Mouse (Mus musculus) forebrain, embryonic 12.5 days (tissue): ENCODE measurements around the gene Pld2. TPM values are rescaled to one million over a fixed set of nuclear protein-coding genes. Genes with fewer than 3 reads are reported as not detected.
"Not testable (repeated sequence)": the region's sequence is repeated elsewhere in the genome, so short reads cannot be mapped to it uniquely, and the experiment has no call there.

Experiments used
- ATAC-seq: fragments of 200-750 bp; cut with Nextera tagmentation; 2 replicates; pipeline ENCODE4 v1.8.0; 2017; ENCODE audit warnings: moderate TSS enrichment; ENCODE audit not compliant: low FRiP score
- H3K27ac ChIP-seq: fragments of 300-500 bp; sonication (generic); 2 replicates; pipeline ENCODE4 v1.5.1; 2016; ENCODE audit warnings: mild to moderate bottlenecking
- H3K27me3 ChIP-seq: fragments of 300-500 bp; sonication (generic); 2 replicates; pipeline ENCODE4 v1.6.1; 2016; ENCODE audit warnings: mild to moderate bottlenecking
- H3K36me3 ChIP-seq: fragments of 300-500 bp; sonication (generic); replicated peaks from 2 replicates; pipeline ENCODE4 v1.6.1; 2016; ENCODE audit warnings: mild to moderate bottlenecking
- H3K4me1 ChIP-seq: fragments of 300-500 bp; sonication (generic); 2 replicates; pipeline ENCODE4 v1.6.1; 2016
- H3K4me2 ChIP-seq: fragments of 300-500 bp; sonication (generic); 2 replicates; pipeline ENCODE4 v1.6.1; 2016; ENCODE audit warnings: mild to moderate bottlenecking, moderate library complexity
- H3K4me3 ChIP-seq: fragments of 300-500 bp; sonication (generic); replicated peaks from 2 replicates; pipeline ENCODE4 v1.5.1; 2016; ENCODE audit warnings: mild to moderate bottlenecking
- H3K9ac ChIP-seq: fragments of 300-500 bp; sonication (generic); 2 replicates; pipeline ENCODE4 v1.6.1; 2016; ENCODE audit warnings: mild to moderate bottlenecking
- H3K9me3 ChIP-seq: fragments of 300-500 bp; sonication (generic); 2 replicates; pipeline ENCODE4 v1.6.1; 2016
- WGBS: fragments of 180-500 bp; shearing (Covaris S2); methylation state at CpG from one replicate; pipeline ENCODE4 v1.1.7; 2016; 5-methylcytosine and 5-hydroxymethylcytosine counted together
- polyA plus RNA-seq: library from polyadenylated mRNA; unstranded; fragments of >200 nt; fragmentation: Nextera tagmentation; extraction: Ambion mirVana; gene quantifications from 2 replicates; pipeline ENCODE4 v1.2.1, GENCODE M21; 2016

Pld2 gene
- polyA plus RNA-seq, 1 experiment from 2014 or later: 4.0 TPM

DNA sequence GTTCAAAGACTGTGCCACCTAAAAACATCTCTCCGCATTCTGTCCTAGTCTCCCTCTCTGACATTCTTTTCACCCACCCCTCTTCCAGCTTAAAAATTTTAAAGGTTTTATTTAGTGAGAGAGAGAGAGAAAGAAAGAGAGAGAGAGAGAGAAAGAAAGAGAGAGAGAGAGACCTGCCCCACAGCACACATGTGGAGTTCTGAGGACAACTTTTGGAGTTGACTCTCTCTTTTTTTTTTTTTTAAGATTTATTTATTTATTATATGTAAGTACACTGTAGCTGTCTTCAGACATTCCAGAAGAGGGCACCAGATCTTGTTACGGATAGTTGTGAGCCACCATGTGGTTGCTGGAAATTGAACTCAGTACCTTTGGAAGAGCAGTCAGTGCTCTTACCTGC is 8.8 kb upstream of the Pld2 start:
- H3K4me3 ChIP-seq, H3K27me3 ChIP-seq, H3K4me1 ChIP-seq, H3K27ac ChIP-seq, H3K9me3 ChIP-seq, ATAC-seq, H3K9ac ChIP-seq, H3K4me2 ChIP-seq: not testable (repeated sequence)
- 86% methylated on average over 2 of the region's 2 CpGs for WGBS
- peaks cover 35% of the 10 kb centered on the region for H3K36me3 ChIP-seq

DNA sequence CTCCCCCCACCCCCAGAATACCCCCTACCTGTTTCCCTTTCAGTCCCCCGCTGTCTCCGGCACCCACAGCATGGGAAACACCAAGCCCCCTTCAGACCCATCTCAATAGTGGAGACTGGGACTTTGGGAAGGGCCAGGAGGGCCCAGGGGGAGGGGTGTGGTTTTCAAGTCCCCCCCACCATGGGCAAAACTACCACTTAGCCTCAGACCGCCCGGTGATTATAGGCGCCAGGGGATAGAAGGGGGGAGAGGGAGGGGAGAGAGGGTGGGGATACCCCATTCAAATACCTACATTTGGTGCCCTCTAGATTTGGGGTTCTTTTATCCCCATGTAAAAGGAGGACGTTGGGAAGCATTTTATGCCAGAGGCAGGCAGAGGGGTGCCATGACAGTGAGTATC is 7.0 kb upstream of the Pld2 start, which contains the start of gene Gm40193:
Gene Gm40193, minus strand, starts transcription at position 101 of the 400 bp plus-strand sequence.
- Histone ChIP-seq H3K9me3 (no peaks in the 10 kb centered on the region), H3K36me3 (peaks cover 18% of the 10 kb centered on the region), H3K27me3 (peaks cover 3% of the 10 kb centered on the region; the same call in 1 of the 2 replicates), H3K4me2 (no peak within 1 kb of the TSS), H3K9ac (no peak within 1 kb of the TSS), H3K4me3 (no peak within 1 kb of the TSS), H3K4me1 (no peaks in the 10 kb centered on the region), H3K27ac (no peak within 1 kb of the TSS)
- no peak for ATAC-seq
- WGBS: 79% methylated on average over 6 of the region's 6 CpGs

DNA sequence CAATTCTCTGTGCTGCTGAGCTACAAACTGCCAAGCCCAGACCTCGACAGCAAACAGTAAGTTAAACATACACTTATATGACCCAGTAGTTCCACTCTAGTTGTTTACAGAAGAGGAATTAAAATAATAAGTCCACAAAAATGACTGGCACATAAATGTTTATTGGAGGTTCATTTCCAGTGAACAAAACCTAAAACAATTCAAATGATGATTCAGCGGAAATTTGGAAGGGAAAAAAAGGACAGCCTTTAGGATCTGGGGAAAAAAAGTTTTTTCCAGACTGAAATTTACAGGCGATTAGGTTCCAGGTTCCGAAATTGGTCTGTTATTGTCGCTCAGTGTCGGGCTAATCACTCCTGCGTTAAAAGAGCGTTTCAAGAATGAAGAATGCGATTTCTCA is 441 bp upstream of the Pld2 start:
- Histone ChIP-seq H3K4me1 (peaks cover 12% of the 10 kb centered on the region), H3K4me2 (peak overlapping the region; percentile 92), H3K9me3 (no peaks in the 10 kb centered on the region), H3K27me3 (peaks cover 26% of the 10 kb centered on the region), H3K9ac (peak overlapping the region; percentile 59; the same call in 1 of the 2 replicates), H3K27ac (no peak overlapping the region), H3K4me3 (peak overlapping the region; percentile 56), H3K36me3 (no peaks in the 10 kb centered on the region)
- no peak for ATAC-seq
- 16% methylated on average over 9 of the region's 9 CpGs for WGBS

DNA sequence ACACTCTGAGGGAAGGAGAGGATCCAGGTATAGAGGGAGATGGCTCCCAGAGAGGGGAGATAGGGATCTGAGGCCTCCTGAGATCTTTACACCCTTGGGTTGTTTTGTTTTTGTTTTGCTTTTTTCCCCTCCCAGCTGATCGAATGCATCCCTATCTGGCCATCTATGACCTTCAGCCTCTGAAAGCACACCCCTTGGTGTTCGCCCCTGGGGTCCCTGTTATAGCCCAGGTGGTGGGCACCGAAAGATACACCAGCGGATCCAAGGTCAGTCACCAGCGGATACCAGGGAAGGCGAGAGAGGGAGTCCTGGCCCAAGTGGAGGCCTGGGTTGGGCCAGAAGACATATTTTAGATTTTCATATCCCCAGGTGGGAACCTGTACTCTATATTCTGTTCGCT is 1.1 kb downstream of the Pld2 start:
- Histone ChIP-seq H3K4me2 (0 out of 2 replicates have a peak overlapping the region, but pooled peaks have one; percentile 92), H3K9me3 (no peaks in the 10 kb centered on the region), H3K4me3 (peak overlapping the region; percentile 56; the same call in 1 of the 2 replicates), H3K27me3 (peaks cover 26% of the 10 kb centered on the region), H3K4me1 (peaks cover 12% of the 10 kb centered on the region), H3K9ac (no peak overlapping the region), H3K27ac (no peak overlapping the region), H3K36me3 (no peaks in the 10 kb centered on the region)
- ATAC-seq: no peak
- WGBS: 88% methylated on average over 7 of the region's 7 CpGs

DNA sequence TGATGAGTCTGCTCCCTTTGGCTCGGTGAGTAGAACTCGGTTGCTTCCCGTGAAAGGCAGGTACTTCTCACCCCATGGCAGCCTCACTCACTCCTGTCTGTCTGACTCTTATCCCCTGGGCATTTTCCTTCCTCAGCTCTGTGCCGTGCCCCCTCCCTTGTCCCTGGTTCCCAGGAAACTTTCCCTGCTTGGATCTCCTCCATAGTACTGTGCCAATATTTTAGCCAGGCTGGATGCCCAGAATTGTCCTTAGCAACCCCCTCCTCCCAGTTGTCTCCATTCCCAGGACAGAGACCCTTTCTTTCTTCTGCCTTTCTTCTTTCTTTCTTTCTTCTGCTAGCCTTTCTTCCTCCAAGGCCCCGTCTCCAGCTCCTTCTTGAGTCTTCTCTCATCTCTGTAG is 1.6 kb downstream of the Pld2 start:
- H3K9me3 ChIP-seq: no peaks in the 10 kb centered on the region
- ATAC-seq: no peak
- WGBS: 80% methylated on average over 5 of the region's 5 CpGs
- H3K27me3 ChIP-seq: peaks cover 26% of the 10 kb centered on the region
- H3K4me2 ChIP-seq: no peak overlapping the region
- H3K27ac ChIP-seq: no peak overlapping the region
- H3K4me3 ChIP-seq: no peak overlapping the region
- peaks cover 12% of the 10 kb centered on the region for H3K4me1 ChIP-seq
- H3K9ac ChIP-seq: no peak overlapping the region
- H3K36me3 ChIP-seq: no peaks in the 10 kb centered on the region

DNA sequence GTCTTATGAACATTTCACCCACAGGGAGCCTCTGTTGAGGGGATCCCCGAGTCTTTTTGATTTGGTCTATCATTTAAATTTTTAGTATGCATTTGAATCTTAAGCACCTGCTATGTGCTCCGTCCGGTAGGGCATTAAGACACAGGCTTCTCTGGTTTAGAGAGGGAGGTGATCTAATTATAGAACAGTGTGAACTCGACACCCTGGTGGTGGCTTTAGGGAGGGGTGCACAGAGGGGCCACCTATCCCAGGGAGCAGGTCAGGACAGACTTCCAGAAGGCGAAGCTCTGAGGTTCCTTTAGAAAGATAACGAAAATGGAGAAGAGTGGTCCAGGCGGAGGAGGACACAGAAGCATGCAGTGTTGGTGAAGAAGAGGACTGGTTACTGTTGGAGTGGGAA is 4.6 kb downstream of the Pld2 start:
- no peak for ATAC-seq
- no peak overlapping the region for H3K9ac ChIP-seq
- H3K27ac ChIP-seq: no peak overlapping the region
- H3K27me3 ChIP-seq: peaks cover 23% of the 10 kb centered on the region
- no peaks in the 10 kb centered on the region for H3K9me3 ChIP-seq
- peaks cover 12% of the 10 kb centered on the region for H3K4me1 ChIP-seq
- no peak overlapping the region for H3K4me2 ChIP-seq
- 71% methylated on average over 7 of the region's 7 CpGs for WGBS
- H3K36me3 ChIP-seq: no peaks in the 10 kb centered on the region
- no peak overlapping the region for H3K4me3 ChIP-seq

DNA sequence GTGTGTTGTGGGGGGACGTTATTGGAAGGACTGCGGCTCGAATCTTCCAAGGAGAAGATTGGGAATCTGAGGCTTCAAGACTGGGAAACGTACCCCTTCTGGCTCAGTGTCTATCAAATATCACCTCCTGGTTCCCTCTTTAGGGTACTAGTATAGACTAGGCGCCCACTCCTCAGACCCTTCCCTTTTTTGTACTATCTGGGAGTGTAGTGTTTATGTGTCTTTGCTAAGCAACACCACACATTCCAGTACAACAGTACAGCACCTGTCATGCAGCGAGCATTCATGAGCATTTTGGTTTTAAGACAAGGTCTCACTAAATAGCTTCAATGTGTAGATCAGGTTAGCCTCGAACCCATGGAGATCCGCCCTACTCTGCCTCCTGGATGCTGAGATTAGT is 11.7 kb downstream of the Pld2 start:
- Histone ChIP-seq H3K36me3 (no peaks in the 10 kb centered on the region), H3K9me3 (no peaks in the 10 kb centered on the region), H3K9ac (no peak overlapping the region), H3K27ac (no peak overlapping the region), H3K4me1 (no peaks in the 10 kb centered on the region; the same call in 1 of the 2 replicates), H3K27me3 (no peaks in the 10 kb centered on the region), H3K4me2 (no peak overlapping the region), H3K4me3 (no peak overlapping the region)
- ATAC-seq: no peak
- WGBS: 86% methylated on average over 8 of the region's 8 CpGs

DNA sequence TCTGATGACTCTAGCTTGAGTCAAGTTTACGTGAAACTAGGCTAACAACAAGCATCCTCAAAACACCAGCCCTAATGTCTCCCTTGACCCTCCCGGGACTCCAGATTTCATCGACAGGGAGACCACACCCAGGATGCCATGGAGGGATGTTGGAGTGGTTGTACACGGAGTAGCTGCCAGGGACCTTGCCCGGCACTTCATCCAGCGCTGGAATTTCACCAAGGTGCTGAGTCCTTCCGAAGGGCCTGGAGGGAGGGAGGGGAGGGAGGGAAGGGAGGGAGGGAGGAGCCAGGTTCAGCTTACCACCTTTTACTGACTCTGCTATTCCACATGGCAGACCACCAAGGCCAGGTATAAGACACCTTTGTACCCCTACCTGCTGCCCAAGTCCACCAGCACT is 14.1 kb downstream of the Pld2 start:
- Histone ChIP-seq H3K9me3 (no peaks in the 10 kb centered on the region), H3K9ac (no peak overlapping the region), H3K4me3 (no peak overlapping the region), H3K27ac (no peak overlapping the region), H3K27me3 (no peaks in the 10 kb centered on the region), H3K4me2 (no peak overlapping the region), H3K4me1 (no peaks in the 10 kb centered on the region; the same call in 1 of the 2 replicates), H3K36me3 (no peaks in the 10 kb centered on the region)
- 37% methylated on average over 7 of the region's 7 CpGs for WGBS
- no peak for ATAC-seq

DNA sequence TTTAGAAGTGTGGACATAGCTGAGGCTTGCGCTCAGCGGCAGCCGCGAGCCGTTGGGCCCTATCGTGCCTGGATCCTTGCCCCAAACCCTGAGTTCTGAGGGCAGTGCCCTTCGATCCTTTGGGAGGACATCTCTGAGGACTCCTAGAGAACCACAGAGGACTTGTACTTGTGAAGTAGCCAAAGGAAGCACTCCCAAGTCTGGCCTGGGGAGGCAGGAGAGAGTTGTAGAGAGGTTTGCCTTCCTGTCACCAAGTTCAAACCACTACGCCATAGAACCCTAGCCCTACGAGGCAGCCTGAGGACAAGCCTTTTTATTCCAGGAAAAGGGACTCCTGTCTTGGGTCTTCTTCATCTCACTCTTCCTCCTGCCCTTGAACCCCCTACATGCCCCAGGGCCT is 17.7 kb downstream of the Pld2 start:
- no peak for ATAC-seq
- 88% methylated on average over 9 of the region's 9 CpGs for WGBS
- no peak overlapping the region for H3K9ac ChIP-seq
- no peaks in the 10 kb centered on the region for H3K36me3 ChIP-seq
- peaks cover 8% of the 10 kb centered on the region for H3K4me1 ChIP-seq
- no peaks in the 10 kb centered on the region for H3K9me3 ChIP-seq
- H3K4me3 ChIP-seq: no peak overlapping the region
- no peak overlapping the region for H3K4me2 ChIP-seq
- H3K27ac ChIP-seq: no peak overlapping the region
- no peaks in the 10 kb centered on the region for H3K27me3 ChIP-seq

DNA sequence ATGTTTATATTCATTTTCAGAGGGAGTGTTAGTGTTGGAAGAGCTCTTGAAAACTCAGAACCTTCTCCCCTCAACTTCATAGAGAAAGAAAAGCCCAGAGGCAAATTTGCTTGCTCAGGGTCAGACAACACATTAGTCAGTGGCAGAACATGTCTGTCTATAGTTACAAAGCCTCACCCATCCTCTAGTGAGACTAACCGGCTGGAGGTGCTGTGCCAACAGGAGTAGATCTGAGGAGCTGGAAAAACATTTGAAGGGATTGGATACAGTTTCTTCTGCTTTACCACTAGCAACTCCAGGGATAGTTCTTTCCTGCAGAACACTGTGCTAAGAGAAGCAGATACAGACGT is 22.0 kb downstream of the Pld2 start:
- Histone ChIP-seq H3K9ac (peak overlapping the region; percentile 82), H3K27ac (peak overlapping the region; percentile 84), H3K9me3 (no peaks in the 10 kb centered on the region), H3K4me3 (peak overlapping the region; percentile 81), H3K4me1 (peaks cover 40% of the 10 kb centered on the region), H3K36me3 (no peaks in the 10 kb centered on the region), H3K27me3 (no peaks in the 10 kb centered on the region), H3K4me2 (peak overlapping the region; percentile 96)
- no peak for ATAC-seq
- WGBS: 3% methylated on average over 2 of the region's 2 CpGs

DNA sequence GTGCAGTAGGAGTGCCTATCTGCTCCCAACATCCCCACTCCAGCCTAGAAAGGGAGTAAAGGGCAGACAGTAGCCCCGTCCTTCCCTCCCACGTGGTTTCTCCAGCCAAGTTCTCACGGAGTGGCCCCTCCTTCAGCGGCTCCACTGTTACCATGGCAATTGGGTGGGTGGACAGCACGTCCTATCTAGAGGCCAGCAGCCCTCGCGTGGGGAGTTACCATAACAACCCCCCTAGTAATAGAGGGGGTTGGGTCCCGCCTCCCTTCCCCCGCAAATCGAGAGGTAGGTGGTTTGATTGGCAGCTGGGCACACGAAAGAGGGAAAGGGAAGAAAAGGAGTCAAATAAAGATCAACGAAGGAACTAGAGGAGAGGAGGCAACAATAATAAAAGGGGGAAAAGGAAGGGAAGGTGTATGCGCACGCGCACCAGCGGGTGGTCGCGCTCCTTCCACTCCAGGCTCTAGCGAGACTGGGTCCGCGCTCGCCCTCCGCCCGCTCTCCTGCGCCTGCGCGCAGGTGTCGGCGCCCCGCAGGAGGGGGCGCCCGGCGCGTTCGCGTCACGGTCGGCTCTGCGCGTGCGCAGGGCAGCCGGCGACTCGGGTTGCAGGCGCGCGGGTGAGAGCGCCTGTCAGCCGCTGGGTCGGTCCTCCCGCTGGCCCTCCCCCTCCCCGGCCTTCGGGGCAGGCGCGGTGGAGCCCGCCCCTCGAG is 22.6 kb downstream of the Pld2 start, which contains the start of gene Mink1:
Gene Mink1, plus strand, starts transcription at position 595 of the 708 bp plus-strand sequence.
- H3K27ac ChIP-seq: peak within 1 kb of the TSS; percentile 84
- H3K36me3 ChIP-seq: no peaks in the 10 kb centered on the region
- no peaks in the 10 kb centered on the region for H3K27me3 ChIP-seq
- under 1% methylated on average over 53 of the region's 57 CpGs for WGBS
- H3K9ac ChIP-seq: peak within 1 kb of the TSS; percentile 82
- H3K4me2 ChIP-seq: peak within 1 kb of the TSS; percentile 96
- peak within 1 kb of the TSS; percentile 81 for H3K4me3 ChIP-seq
- H3K9me3 ChIP-seq: no peaks in the 10 kb centered on the region
- peak; percentile 92 for ATAC-seq
- H3K4me1 ChIP-seq: peaks cover 42% of the 10 kb centered on the region

DNA sequence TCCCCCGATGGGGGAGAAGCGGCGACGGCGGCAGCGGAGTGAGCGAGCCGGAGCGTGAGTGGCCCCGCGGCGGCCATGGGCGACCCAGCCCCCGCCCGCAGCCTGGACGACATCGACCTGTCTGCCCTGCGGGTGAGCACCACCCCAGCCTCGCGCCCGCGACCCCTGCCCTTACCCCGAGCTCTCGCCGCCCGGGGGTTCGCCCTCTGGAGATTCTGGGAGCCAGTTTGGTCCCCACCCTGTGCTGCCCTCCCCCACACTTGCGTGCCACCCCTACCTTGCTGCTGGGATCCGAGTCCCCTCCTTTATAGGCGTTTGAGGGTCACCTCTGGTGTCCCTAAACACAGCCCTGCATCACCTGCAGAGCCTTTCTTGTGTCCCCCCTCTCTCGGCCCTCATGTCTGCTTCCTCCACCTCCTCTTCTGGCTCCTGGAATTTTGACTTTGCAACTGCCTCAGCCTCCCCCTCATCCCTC is 23.2 kb downstream of the Pld2 start:
- Histone ChIP-seq H3K9ac (peak overlapping the region; percentile 82), H3K4me3 (peak overlapping the region; percentile 81), H3K27ac (peak overlapping the region; percentile 84), H3K4me1 (peaks cover 42% of the 10 kb centered on the region), H3K27me3 (no peaks in the 10 kb centered on the region), H3K4me2 (peak overlapping the region; percentile 96), H3K9me3 (no peaks in the 10 kb centered on the region), H3K36me3 (peaks cover 4% of the 10 kb centered on the region; the same call in 1 of the 2 replicates)
- peak; percentile 62 for ATAC-seq
- WGBS: 1% methylated on average over 21 of the region's 31 CpGs
